Mouse (Mus musculus): ENCODE data around the gene Kcnk7.
"Not testable (repeated sequence)": the region's sequence is repeated elsewhere in the genome, so short reads cannot be mapped to it uniquely, and the experiment has no call there.

The Kcnk7 gene

DNA sequence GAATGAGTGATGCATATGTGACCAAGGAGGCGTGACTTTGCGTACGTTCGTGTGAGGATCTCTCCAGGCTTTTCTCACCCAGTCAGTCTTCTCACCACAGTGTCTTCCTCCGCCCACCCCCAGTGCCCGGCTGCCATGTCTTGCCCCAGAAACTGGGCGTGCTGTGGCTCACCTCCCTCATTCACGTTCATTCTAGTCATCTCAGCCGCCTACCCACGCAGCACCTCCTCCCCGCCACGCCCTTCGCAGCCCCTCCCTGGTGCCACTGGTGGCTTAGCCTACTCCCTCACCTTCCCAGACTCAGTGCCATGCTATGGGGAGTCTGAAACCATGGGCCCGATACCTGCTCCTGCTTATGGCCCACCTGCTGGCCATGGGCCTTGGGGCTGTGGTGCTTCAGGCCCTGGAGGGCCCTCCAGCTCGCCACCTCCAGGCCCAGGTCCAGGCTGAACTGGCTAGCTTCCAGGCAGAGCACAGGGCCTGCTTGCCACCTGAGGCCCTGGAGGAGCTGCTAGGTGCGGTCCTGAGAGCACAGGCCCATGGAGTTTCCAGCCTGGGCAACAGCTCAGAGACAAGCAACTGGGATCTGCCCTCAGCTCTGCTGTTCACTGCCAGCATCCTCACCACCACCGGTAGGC lies at the start of gene Kcnk7:
Kcnk7 (plus strand) TSS at position 205 of the 638 bp plus-strand sequence.
- in situ Hi-C loops (cut with MboI; ENCODE audit: low sequenced_read_pairs) = no loop called here

DNA sequence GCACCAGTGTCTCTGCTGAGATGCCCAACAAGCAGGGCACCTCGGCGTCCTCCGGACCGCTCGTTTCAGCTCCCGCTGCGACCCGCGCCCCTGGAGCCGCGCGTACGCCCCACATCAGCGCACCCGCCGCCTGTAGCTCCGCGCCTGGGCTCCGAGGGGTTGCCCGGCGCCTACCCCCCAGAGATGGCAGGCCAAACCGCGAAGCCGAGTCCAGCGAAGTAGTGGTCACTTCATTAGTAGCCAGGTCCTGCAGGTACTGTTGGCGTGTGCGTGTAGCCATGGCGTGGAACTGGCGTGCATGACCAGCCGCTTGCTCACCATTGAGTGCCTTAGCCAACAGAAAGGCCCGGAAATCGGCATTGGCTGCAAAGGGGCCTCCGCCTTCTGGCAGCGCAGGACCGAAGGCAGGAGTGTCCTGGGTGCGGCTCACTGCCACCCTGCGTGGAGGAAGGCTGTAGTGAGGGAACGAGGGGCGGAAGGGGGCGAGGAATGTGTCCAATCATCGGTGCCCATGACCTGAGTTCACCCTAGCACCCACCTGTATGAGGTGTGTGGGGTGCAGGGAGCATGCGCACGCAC lies 49.4 kb upstream of the Kcnk7 start:
- in situ Hi-C loops (cut with MboI; ENCODE audit: low sequenced_read_pairs) = no loop called here

DNA sequence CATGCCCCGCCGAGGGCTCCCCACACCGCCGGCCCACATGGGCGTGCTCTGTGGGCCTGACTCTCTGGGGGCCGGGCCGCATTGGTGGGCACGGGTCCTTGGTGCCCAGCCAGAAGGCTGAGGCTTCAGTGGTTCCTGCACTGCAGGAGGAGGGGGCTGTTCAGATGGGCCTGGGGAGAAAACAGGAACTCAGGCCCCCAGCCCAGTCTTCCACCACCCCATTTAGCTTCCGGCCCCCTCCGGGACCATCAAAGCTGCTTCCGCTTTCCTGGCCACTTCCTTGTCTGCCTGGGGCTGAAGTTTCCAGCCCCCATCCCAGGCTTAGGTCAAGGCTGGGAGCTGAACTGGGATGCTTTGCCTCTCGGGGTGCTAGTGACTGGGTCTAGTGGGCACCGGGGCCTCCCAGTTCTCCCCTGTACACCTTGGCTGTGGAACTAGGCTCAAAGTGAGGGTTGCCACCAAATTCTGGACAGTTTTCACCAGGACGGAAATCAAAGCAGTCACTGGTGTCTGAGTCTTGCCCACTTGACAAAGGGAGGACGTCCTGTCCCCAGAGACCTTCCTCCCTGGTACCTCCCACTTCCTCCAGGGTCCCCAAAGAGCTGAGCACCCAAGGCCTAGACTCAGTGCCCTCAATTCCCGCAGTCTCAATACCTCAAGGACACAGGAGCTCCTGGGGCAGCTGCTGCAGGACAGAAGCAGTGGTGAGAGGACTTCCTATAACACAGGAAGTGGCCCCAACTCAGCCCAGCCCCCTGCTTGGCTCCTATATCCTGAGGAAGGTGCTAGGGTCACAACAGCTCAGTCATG lies 43.0 kb upstream of the Kcnk7 start:
- in situ Hi-C loops (cut with MboI; ENCODE audit: low sequenced_read_pairs) = no loop called here

DNA sequence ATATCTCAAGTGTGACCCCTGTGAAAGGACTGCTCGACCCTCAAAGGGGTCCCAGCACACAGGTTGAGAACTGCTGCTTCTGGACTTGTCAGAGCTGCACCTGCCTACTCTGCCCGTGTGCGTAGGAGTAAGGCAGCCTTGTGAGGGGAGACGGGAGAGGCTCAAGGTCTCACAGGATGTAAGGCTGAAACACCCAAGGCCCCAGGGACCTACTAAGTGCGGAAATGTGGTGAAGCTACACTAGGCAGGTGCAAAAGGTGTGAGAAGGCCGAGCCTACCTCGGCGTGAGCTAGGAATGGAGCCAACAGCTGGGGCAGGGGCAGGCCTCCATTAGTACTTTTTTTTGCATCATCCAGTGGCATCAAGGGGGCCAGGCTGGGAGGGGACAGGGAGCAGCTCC lies 41.9 kb upstream of the Kcnk7 start:
- in situ Hi-C loops (cut with MboI; ENCODE audit: low sequenced_read_pairs) = no loop called here

DNA sequence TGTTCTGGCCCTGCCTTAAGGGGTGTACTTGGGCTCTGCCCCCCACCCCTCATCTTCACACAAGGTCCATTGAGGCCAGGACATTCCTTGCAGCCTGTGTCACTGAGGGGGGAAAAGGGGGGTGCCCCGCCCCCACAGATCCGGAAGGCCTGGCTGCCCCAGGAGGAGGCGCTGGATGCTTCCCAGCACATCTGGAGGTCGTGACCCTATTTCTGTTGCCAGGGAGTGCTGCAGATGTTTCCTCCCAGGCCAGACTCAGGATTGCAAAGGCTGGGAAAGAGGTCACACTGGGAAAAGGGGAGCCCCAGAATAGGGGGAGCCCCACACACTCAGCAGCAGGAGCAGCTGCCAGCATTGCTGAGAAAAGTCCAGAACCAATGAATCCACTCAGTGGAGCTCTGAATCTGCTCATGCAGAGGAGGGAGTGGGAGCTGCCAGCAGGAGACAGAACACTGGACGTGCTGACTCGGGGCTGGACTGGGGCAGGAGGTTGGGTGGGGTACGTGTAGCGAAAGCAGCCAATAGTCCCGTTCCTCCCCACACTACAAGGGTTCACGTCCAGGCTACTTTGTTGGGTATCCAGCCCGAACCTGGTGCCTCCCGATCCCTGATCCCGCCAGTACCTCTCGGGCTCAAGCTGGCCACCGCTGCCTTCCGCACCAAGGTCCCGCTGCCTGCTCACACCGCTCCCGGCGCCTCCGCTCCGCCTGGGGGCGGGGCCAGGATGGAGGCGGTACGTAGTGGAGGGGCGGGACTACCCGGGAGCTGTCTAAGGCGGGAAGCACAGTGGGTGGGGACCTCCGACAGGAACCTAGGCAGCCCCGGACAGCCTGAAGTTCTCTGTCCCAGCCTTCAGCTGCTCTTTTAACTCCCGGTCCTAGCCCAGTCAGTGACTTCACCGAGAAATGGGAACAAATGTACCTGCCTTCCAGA lies 40.9 kb upstream of the Kcnk7 start, which contains the start of gene Sipa1:
Sipa1 (minus strand) TSS at position 727 of the 933 bp plus-strand sequence.
- in situ Hi-C loops (cut with MboI; ENCODE audit: low sequenced_read_pairs) = no loop called here

DNA sequence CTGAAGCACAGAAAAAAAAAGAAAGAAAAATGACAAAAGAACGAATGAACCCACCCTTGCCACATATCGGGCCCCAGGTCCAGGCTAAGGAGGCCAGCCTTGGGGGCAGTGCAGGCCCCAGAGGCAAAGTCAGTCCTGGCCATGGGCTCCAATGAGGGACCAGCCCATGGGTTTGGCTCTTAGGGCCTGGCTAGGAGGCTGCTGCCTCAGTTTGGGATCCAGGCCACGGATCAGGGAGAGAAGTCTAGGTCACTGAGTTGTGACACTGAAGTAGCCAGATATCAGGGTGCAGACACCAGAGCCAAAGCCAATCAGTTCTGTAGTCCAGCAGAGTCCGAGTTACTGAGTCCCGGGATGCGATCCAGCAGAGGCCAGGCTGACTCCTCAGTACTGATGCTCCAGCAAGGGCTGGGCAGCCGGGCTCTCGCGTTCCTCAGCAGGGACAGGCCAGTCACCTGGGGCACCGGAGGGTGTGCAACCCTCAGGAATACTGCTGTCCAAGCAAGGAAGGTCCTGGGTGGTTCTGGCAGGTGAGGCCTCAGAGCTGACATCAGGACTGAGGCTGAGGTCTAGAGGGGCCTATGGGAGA lies 39.4 kb upstream of the Kcnk7 start:
- in situ Hi-C loops (cut with MboI; ENCODE audit: low sequenced_read_pairs) = no loop called here

DNA sequence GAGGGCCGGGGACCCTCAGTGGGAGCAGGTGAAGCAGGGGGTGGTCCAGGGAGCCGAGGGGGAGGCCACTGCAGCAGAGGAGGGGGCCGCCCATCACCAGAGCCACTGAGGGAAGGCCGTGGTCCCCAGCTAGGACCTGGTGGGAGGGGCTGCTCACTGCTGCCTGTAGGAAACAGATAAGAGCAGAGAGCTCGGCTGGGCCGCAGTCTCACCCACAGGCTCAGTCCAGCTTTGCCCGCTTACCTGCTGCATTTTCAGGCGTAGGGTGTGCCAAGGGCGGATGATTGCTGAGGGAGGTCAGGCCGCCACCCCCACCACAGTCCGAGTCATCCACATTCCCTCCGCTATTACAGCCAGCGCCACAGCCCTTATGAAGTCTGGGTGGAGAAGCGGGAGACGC lies 38.7 kb upstream of the Kcnk7 start:
- in situ Hi-C loops (cut with MboI; ENCODE audit: low sequenced_read_pairs) = no loop called here

DNA sequence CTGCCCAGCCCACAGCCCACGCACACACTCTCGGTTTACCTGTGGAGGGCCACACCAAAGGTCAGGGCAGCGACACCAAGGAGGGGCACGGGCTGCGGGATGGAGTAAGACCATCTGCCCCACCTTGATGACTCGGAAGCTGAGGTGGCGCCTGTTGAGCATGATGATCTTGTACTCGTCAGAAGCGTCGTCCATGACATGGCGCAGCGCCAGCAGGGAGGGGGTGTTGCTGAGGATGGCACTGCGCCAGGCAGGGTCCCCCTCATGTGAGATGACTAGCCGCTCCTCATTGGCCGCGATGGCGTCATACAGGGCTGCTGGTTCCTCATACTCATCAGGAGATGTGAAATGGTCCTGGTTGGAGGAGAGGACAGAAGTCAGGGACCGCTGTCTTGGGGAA lies 37.8 kb upstream of the Kcnk7 start:
- in situ Hi-C loops (cut with MboI; ENCODE audit: low sequenced_read_pairs) = no loop called here

DNA sequence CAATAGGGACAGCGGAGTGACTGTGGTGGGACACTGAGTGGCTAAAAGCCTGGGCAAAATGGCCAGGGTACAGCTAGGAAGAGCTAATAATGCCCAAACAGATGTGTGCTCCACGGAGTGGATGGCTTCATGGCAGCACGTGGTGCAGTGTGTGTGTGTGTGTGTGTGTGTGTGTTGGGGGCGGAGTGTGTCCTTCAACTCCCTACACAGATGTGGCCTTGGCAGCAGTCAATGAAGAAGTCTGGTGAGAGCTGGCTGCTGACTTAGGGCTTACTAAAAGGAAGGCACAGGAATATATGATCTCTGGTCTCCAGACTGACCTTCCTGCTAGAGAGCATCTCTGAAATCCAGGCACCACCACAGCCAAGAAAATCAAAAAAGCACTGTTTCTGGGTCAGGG lies 35.8 kb upstream of the Kcnk7 start:
- in situ Hi-C loops (cut with MboI; ENCODE audit: low sequenced_read_pairs) = no loop called here

DNA sequence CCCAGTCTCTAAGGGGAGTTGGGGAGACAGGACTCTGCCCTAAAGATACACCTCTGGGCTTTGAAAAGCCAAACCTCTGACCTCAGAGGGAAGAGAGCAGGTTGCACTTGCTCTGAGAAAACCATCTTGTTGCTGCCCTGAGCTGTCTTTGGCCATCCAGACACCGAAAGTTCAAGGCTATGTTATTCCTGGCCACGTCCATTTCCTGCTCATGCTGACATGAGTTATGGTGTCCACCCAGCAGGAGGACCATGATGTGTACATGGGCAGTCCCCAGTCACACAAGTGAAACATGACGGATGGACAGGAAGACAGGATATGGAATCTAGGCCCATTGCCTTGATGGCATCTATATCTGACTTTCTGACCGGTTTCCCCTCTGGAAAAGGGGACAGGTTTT lies 23.7 kb upstream of the Kcnk7 start:
- in situ Hi-C loops (cut with MboI; ENCODE audit: low sequenced_read_pairs) = no loop called here

DNA sequence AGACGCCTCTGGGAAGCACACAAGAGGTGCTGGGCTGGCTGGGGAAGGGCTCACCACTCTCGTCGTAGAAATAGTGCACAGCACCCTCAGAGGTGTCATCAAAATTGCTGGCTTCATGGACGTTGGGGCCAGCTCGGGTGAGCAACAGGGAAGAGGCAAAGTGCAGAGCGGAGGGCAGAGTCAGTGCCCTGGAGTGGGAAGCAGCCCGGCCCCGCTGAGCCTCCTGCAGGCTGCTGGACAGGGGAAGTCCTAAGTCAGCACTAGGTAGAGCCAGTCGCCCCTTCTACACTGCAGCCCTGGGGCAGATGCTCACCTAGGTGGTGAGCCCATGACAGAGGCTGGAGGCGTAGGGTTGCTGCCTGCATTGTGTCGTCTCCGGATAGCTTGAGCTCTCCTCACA lies 19.9 kb upstream of the Kcnk7 start:
- in situ Hi-C loops (cut with MboI; ENCODE audit: low sequenced_read_pairs) = no loop called here

DNA sequence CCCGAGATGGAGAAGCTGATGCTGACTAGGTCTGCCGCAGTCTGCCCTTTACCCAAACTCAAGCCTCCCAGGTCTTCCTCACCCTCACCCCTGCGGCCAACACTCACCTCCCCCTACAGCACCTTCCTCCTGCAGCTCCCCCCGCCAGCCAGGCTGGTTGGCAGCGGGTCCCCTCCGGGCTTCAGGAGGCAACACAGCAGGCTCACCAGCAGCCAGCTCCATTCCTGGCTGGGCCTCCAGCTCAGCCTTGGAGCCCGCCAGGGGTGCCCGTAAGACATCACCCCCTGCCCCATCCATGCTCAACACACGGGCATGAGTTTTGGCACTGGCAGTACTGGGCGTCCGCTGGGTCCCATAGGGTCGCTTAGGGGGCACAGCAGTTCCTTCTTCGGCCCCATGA lies 19.2 kb upstream of the Kcnk7 start:
- in situ Hi-C loops (cut with MboI; ENCODE audit: low sequenced_read_pairs) = no loop called here

DNA sequence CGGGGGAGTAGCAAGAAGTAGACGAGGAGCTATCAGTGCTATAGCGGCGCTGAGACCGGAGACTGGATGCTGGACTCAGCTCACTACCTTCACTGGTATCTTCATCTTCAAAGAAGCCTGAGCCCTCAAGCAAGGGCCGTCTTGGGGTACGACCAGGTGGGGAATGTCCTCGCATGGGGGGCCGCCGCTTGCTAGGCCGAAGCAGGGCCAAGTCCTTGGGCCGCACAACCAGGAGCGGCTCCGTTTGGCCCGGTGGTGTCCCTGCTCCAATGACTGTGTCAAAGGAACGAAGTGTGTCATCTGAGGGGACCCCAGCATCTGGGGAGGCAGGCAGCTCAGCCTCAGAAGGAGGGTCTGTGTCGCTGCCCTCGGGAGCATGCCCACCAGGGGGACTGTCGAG lies 18.7 kb upstream of the Kcnk7 start:
- in situ Hi-C loops (cut with MboI; ENCODE audit: low sequenced_read_pairs) = no loop called here

DNA sequence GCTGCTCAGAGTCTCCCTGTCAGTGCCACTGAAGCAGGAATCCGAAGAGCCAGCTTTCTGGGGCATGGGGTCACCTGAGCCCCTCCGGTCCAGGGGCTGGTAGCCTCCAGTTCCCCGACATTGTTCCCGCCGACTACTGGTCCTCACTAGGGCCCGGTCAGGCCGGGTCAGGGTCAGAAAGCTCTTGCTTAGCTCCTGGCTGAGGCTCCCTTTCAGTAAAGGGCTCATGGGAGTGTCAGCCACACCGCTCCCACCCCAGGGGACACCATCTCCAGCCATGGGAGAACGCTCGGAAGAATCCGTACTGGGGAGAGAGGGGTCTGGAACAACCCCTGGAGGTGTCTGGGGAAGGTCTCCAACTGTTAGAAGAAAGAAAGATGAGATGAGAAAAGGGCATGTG lies 18.3 kb upstream of the Kcnk7 start:
- in situ Hi-C loops (cut with MboI; ENCODE audit: low sequenced_read_pairs) = no loop called here

DNA sequence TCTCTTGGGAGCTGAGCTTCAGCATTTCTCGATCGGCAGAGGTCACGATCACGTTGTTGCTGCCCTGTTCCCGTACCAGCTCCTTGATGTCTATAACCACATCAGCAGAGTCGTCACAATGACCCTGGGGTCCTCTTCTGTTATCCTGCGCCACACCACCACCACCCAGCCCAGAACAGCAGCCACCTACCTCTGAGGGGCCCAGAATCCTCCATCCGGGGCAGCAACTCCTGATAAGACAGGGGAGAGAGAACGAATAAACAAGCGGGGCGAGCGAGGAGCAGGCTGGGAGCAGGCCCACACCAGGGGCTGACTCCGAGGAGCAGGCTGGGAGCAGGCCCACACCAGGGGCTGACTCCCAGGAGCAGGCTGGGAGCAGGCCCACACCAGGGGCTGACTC lies 17.7 kb upstream of the Kcnk7 start:
- in situ Hi-C loops (cut with MboI; ENCODE audit: low sequenced_read_pairs) = no loop called here

DNA sequence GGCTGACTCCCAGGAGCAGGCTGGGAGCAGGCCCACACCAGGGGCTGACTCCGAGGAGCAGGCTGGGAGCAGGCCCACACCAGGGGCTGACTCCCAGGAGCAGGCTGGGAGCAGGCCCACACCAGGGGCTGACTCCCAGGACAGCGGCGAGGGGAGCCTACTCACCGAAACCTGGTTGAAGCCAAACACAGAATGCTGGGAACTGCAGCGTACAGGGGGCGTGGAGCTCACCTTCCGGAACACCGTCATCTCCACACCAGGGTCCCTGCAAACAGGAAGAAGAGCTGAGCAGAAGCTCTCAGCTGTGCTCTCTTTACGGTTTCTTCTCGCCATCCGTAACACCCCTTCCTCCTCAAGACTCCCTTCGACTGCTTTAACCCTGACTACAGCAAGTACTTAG lies 17.2 kb upstream of the Kcnk7 start:
- in situ Hi-C loops (cut with MboI; ENCODE audit: low sequenced_read_pairs) = not testable (repeated sequence)

DNA sequence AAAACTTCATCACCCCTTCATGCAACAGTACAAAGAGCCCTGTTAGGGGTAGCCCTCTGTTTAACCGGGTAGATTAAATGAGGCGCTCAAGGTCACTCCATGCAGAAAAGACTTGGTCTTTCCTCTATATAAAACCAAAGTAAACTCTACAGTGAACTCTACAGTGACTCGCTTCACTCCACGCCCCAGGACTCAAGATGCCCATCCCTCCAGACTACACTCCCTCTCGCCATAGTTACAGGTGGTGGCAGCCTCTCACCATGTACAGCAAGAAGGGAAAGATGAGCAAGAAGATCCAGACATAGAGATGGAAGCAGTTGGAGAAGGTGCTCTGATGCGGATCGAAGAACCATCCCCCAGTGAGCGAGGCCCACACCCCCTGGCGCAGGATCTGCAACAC lies 16.4 kb upstream of the Kcnk7 start:
- in situ Hi-C loops (cut with MboI; ENCODE audit: low sequenced_read_pairs) = no loop called here

DNA sequence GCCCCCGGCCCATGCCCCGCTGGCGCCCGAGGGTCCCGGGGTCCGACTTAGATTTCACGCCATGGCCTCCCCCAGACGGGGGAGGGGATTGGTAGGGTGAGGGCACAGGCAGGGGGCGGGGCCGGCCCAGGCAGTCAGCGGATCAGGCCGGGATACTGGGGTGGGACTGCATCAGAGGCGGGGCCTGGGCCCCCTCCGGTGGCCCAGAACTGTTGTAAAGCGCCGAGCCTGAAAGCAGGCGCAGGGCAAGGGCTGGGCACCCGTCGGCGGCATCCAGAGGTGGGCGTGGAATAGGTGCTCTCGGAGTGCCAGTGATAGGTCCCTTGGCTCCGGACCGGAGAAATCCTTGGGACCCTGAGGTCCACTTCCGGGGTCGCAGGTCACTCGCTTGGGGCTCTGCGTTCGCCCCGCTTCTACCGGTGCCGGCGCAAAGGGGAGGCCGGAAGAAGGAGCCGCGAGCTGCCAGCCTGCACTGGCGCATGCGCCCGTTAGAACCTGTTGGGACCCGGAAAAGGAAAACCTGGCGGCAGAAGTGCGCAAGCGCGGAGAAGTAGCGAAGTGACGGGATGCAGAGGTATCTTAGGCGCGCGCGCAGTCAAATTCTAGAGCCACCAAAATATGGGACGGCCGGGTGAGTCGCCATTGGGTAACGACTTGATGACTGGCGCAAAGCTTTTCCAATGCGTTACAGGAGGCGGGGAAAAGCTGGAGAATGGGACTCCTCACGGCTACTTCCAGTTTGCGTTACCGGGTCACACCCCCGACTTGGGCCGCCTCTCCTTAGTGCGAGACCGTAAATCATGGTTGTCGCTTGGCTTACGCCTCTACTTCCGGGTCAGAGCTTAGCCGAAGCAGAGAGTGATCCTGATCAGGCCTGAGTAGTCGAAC lies 15.7 kb upstream of the Kcnk7 start, which contains the start of the genes Map3k11 and Pcnx3:
Map3k11 (plus strand) TSS at position 543 of the 888 bp plus-strand sequence.
Pcnx3 (minus strand) TSS at position 709 of the 888 bp plus-strand sequence.
- in situ Hi-C loops (cut with MboI; ENCODE audit: low sequenced_read_pairs) = no loop called here

DNA sequence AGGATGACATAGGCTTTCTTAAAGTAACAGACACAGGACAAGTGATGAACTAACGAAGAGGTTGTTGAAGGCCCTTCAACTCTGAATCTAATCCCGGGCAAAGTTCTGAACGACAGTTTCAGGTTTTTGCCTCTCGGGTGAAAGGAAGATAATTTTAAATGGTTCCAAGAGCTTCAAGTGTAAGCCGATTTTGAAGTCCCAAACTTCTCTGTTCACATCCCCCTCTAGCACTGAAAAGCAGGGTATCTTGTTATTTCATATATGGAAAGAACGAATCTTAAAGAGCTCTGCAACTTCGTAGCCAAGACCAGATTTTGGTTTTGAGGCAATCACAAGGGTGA lies 15.1 kb upstream of the Kcnk7 start:
- in situ Hi-C loops (cut with MboI; ENCODE audit: low sequenced_read_pairs) = no loop called here

All from CH12F3 (cell line).